Mouse (Mus musculus) neural tube, embryonic 12.5 days (tissue): ENCODE measurements around the gene Hist1h3h. TPM values are rescaled to one million over a fixed set of nuclear protein-coding genes. Genes with fewer than 3 reads are reported as not detected.
"Not testable (repeated sequence)": the region's sequence is repeated elsewhere in the genome, so short reads cannot be mapped to it uniquely, and the experiment has no call there.

ENCODE experiments used
- ATAC-seq: fragments of 200-750 bp; cut with Nextera tagmentation; 2 replicates; pipeline ENCODE4 v1.8.0; 2017; ENCODE audit warnings: low read depth, mild to moderate bottlenecking, moderate TSS enrichment, moderate library complexity; ENCODE audit not compliant: low FRiP score
- H3K27ac ChIP-seq: fragments of 300-500 bp; sonication (generic); 2 replicates; pipeline ENCODE4 v1.5.1; 2016
- H3K27me3 ChIP-seq: fragments of 300-500 bp; sonication (generic); replicated peaks from 2 replicates; pipeline ENCODE4 v1.6.1; 2016; ENCODE audit warnings: mild to moderate bottlenecking
- H3K36me3 ChIP-seq: fragments of 300-500 bp; sonication (generic); 2 replicates; pipeline ENCODE4 v1.6.1; 2016; ENCODE audit warnings: mild to moderate bottlenecking
- H3K4me1 ChIP-seq: fragments of 300-500 bp; sonication (generic); 2 replicates; pipeline ENCODE4 v1.6.1; 2016
- H3K4me2 ChIP-seq: fragments of 300-500 bp; sonication (generic); replicated peaks from 2 replicates; pipeline ENCODE4 v1.6.1; 2016; ENCODE audit warnings: mild to moderate bottlenecking
- H3K4me3 ChIP-seq: fragments of 300-500 bp; sonication (generic); 2 replicates; pipeline ENCODE4 v1.5.1; 2016
- H3K9ac ChIP-seq: fragments of 300-500 bp; sonication (generic); 2 replicates; pipeline ENCODE4 v1.6.1; 2016; ENCODE audit warnings: mild to moderate bottlenecking
- H3K9me3 ChIP-seq: fragments of 300-500 bp; sonication (generic); 2 replicates; pipeline ENCODE4 v1.6.1; 2016; ENCODE audit warnings: mild to moderate bottlenecking
- WGBS: fragments of 180-500 bp; shearing (Covaris S2); methylation state at CpG from one replicate; pipeline ENCODE4 v1.1.7; 2016; 5-methylcytosine and 5-hydroxymethylcytosine counted together
- polyA plus RNA-seq: library from polyadenylated mRNA; unstranded; fragments of >200 nt; fragmentation: Nextera tagmentation; extraction: Ambion mirVana; gene quantifications from 2 replicates; pipeline ENCODE4 v1.2.1, GENCODE M21; 2016

The Hist1h3h gene
- polyA plus RNA-seq, result 14.0 and 17.0 TPM in 2 replicates

DNA sequence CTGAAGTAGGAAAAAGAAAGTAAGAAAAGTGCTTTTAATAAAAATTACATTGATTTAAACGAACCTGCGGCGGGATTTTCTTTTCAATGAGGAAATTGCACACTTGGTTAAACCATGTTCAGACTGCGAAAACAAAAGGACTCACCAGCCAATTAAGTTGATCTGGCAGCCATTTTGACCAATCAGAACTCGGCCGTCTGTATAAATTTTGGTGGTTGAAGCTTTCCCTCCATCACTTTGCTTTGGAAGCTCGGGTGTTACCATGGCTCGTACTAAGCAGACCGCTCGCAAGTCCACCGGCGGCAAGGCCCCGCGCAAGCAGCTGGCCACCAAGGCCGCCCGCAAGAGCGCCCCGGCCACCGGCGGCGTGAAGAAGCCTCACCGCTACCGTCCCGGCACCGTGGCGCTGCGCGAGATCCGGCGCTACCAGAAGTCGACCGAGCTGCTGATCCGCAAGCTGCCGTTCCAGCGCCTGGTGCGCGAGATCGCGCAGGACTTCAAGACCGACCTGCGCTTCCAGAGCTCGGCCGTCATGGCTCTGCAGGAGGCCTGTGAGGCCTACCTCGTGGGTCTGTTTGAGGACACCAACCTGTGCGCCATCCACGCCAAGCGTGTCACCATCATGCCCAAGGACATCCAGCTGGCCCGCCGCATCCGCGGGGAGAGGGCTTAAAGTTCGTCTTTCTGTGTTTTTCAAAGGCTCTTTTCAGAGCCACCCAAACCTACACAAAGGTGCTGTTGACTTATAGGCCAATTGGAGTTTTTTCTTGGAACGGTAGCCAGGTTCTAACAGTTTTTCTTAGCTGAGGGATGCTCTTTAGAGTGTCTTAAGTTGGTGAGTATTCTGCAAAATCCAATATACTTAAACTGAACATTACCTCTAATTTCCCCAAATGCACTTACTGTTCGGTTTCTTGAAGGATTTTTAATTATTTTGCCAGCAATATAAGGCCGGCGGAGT, at the start of gene Hist1h3h:
Gene Hist1h3h, plus strand, starts transcription at position 263 of the 961 bp plus-strand sequence.
- ATAC-seq, result peak; percentile 45
- WGBS, result under 1% methylated on average over 28 of the region's 56 CpGs
- H3K9ac ChIP-seq, result peak within 1 kb of the TSS; percentile 70
- peak within 1 kb of the TSS; percentile 74 for H3K4me2 ChIP-seq
- H3K27me3 ChIP-seq, H3K36me3 ChIP-seq, H3K9me3 ChIP-seq: not testable (repeated sequence)
- H3K4me1 ChIP-seq, result peaks cover 22% of the 10 kb centered on the region
- peak within 1 kb of the TSS; percentile 44 for H3K4me3 ChIP-seq
- peak within 1 kb of the TSS; percentile 88 for H3K27ac ChIP-seq

DNA sequence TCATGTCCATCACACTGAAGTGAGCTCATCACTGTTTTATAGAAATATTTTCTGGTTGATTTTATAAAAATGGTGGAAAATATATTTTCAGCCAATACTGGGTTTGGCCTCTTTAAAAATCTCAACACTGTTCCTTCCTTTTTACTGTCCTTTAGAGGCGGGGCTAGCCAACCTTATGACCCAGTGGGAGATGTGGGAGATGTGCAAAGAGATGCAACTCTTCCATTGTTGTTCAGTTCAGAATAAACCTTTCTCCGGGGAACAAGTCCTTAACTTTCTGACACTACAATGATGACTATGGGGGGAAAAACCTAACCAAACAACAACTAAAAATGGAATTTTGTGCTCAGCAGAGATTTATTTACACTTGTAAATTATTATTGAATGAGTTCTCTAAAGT, 40.2 kb upstream of the Hist1h3h start, which contains the start of gene Olfr1360:
Gene Olfr1360, minus strand, starts transcription at position 101 of the 400 bp plus-strand sequence.
- Histone ChIP-seq H3K9ac (no peak within 1 kb of the TSS), H3K27me3 (no peaks in the 10 kb centered on the region), H3K4me2 (no peak within 1 kb of the TSS), H3K4me1 (no peaks in the 10 kb centered on the region), H3K4me3 (no peak within 1 kb of the TSS), H3K36me3 (no peaks in the 10 kb centered on the region), H3K27ac (no peak within 1 kb of the TSS), H3K9me3 (no peaks in the 10 kb centered on the region)
- ATAC-seq, result no peak
- WGBS, result 75% methylated on average over 2 of the region's 2 CpGs

DNA sequence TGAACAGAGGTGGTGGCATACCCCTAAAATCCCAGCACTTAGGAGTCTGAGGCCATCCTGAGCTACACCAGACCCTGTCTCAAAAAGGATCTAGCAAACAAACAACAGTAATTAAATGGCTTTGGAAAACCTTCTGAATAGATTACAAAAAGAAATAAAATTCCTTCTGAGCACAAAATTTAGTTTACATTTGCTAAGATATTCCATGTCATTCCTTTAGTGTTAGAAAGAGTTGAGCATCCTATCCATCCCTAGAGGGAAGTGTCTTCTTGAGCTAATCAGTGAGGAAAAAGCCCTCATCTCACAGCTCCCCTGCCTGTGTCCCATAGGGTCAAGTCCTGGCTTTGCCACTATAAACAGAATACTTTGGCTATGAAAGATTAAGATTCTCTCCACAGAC, 19.6 kb upstream of the Hist1h3h start, which contains the start of gene Olfr1359:
Gene Olfr1359, plus strand, starts transcription at position 301 of the 400 bp plus-strand sequence.
- no peak for ATAC-seq
- H3K9ac ChIP-seq, result no peak within 1 kb of the TSS
- no peaks in the 10 kb centered on the region for H3K36me3 ChIP-seq
- no peak within 1 kb of the TSS for H3K4me2 ChIP-seq
- H3K4me3 ChIP-seq, result no peak within 1 kb of the TSS
- no peaks in the 10 kb centered on the region for H3K4me1 ChIP-seq
- H3K9me3 ChIP-seq, result no peaks in the 10 kb centered on the region
- H3K27me3 ChIP-seq, result no peaks in the 10 kb centered on the region
- no peak within 1 kb of the TSS for H3K27ac ChIP-seq

DNA sequence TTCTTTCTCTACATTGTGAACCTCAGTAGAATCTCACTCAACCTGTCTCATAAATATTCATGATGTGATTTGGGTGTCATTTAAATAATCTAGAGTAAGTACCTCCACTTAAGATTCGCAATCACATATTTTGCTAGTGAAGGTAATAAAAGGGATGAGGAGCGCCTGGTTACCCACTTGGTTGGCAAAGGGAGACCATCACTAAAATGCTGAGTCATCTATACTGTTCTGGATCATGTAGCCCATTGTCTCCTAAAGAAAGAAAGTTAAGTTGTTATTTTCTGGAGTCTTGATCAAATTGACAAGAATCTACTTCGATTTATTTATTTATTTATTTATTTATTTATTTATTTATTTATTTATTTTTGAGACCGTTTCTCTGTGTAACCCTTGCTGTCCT, 10.8 kb upstream of the Hist1h3h start:
- Histone ChIP-seq H3K4me3 (no peak overlapping the region), H3K36me3 (no peaks in the 10 kb centered on the region), H3K27ac (no peak overlapping the region), H3K4me1 (no peaks in the 10 kb centered on the region; the same call in 1 of the 2 replicates), H3K27me3 (no peaks in the 10 kb centered on the region), H3K4me2 (no peak overlapping the region), H3K9me3 (no peaks in the 10 kb centered on the region), H3K9ac (no peak overlapping the region)
- ATAC-seq, result no peak
- WGBS, result 80% methylated on average over 4 of the region's 4 CpGs

DNA sequence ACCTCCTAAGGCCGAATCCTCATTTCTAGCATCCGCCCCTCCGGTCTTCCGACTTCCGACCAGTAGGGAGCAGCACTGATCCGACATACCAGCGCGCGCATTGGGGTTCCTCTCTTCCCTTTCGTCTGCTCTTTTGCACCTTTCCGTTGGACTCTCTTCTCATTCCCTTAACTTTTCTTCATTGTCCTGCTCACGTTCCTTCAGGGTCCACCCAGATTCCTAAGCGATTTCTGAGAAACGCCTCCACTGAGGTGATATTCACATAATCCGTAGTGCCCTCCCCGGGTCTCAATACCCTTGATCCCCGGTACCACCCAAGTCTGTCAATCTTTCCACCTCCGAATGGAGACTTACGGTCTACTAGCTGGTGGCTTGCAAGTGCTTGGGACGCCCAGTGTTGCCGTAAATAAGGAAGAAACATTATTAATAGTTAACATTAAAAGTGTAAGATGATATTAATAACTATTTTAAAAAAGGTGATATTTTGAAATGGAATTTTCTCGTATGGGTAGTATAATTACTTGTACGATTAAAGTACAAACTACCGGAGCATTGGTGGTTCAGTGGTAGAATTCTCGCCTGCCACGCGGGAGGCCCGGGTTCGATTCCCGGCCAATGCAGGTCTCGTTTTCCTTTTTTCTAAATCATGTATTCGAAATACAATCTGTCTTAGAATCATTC, 7.3 kb upstream of the Hist1h3h start:
- ATAC-seq, result peak; percentile 78
- no peaks in the 10 kb centered on the region for H3K9me3 ChIP-seq
- no peaks in the 10 kb centered on the region for H3K36me3 ChIP-seq
- peaks cover 4% of the 10 kb centered on the region for H3K4me1 ChIP-seq
- H3K9ac ChIP-seq, result peak overlapping the region; percentile 27; the same call in 1 of the 2 replicates
- H3K27me3 ChIP-seq, result no peaks in the 10 kb centered on the region
- WGBS, result under 1% methylated on average over 32 of the region's 32 CpGs
- peak overlapping the region; percentile 40 for H3K4me2 ChIP-seq
- peak overlapping the region; percentile 48 for H3K4me3 ChIP-seq
- H3K27ac ChIP-seq, result no peak overlapping the region

DNA sequence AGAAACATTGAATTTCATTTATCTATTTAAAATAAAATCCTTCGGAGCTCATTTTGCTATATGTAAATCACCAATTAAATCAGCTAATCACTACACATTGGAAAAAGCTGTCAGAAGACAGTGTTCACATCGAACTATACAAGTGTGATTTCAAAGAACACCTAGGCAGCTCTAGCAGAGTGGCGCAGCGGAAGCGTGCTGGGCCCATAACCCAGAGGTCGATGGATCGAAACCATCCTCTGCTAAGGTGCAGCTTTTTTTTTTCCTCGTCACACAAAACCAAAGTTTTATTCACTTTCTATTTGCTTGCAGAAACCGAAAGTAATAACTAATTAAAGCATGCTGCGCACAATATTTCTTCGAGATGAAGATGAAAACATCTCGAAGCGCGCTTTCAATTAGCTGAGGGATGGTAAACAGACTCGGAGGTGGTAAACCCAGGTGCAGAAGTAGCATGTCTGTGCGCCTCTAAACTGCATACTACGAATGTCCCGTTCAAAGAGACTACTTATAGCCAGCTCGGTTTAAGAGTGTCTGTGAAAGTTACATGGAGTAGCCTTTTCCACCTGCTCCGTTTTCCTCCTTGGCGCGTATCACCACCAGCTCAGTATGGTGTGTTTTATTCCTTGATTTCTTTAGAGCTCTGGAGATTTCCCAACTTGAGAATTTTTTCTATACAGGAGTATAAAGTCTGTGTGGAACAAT, 6.5 kb upstream of the Hist1h3h start:
- peaks cover 8% of the 10 kb centered on the region for H3K4me1 ChIP-seq
- H3K4me2 ChIP-seq, result peak overlapping the region; percentile 64
- H3K36me3 ChIP-seq, result no peaks in the 10 kb centered on the region
- H3K27ac ChIP-seq, result no peak overlapping the region
- H3K27me3 ChIP-seq, result no peaks in the 10 kb centered on the region
- peak overlapping the region; percentile 35 for H3K4me3 ChIP-seq
- no peaks in the 10 kb centered on the region for H3K9me3 ChIP-seq
- H3K9ac ChIP-seq, result no peak overlapping the region; the same call in 1 of the 2 replicates
- WGBS, result 1% methylated on average over 22 of the region's 22 CpGs
- ATAC-seq, result peak; percentile 77

DNA sequence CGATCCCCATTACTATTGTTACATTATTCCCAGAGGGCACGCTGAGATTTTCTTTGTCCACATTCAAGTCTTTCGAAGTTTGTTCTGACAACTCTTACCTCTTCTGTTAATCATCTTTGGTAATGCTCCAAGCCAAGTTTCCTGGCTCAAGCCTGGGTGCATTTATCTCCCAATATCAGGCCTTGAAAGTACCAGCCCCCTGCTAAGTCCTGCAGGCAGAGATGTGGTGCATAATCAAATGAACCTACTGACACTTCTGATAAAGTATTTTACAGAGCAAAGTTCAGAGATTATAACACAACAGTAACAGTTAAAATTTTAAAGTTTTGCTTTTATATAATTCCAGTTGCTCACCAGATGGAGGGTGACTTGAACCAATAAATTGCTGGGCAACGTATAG, 5.8 kb upstream of the Hist1h3h start:
- Histone ChIP-seq H3K36me3 (no peaks in the 10 kb centered on the region), H3K4me1 (peaks cover 8% of the 10 kb centered on the region), H3K4me3 (peak overlapping the region; percentile 35; the same call in 1 of the 2 replicates), H3K9ac (no peak overlapping the region), H3K27me3 (no peaks in the 10 kb centered on the region), H3K9me3 (no peaks in the 10 kb centered on the region), H3K27ac (no peak overlapping the region), H3K4me2 (peak overlapping the region; percentile 64)
- ATAC-seq, result no peak
- WGBS, result 26% methylated on average over 4 of the region's 4 CpGs

DNA sequence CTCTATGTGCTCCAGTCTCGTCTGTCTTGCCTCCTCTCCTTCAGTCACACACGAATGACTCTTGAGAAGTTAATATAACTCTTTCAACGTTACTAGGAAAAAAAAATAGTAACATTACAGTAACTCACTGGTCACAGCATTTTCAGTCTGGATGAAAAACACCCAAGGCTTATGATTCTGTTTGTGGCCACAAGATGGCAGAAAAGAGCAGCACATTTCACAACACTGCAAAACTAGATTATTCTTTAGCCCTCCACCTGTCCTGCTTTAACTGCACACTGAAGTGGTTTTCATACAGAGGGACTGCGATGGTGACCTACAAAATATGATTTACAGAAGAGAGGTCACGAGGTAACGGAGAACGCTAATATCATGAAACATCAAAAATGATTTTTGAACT, 2.7 kb upstream of the Hist1h3h start:
- H3K4me2 ChIP-seq, result peak overlapping the region; percentile 74
- WGBS, result 3% methylated on average over 7 of the region's 7 CpGs
- no peak for ATAC-seq
- no peak overlapping the region for H3K4me3 ChIP-seq
- no peaks in the 10 kb centered on the region for H3K27me3 ChIP-seq
- H3K9me3 ChIP-seq, result no peaks in the 10 kb centered on the region
- no peak overlapping the region for H3K27ac ChIP-seq
- H3K9ac ChIP-seq, result peak overlapping the region; percentile 57
- peaks cover 16% of the 10 kb centered on the region for H3K4me1 ChIP-seq
- H3K36me3 ChIP-seq, result no peaks in the 10 kb centered on the region

DNA sequence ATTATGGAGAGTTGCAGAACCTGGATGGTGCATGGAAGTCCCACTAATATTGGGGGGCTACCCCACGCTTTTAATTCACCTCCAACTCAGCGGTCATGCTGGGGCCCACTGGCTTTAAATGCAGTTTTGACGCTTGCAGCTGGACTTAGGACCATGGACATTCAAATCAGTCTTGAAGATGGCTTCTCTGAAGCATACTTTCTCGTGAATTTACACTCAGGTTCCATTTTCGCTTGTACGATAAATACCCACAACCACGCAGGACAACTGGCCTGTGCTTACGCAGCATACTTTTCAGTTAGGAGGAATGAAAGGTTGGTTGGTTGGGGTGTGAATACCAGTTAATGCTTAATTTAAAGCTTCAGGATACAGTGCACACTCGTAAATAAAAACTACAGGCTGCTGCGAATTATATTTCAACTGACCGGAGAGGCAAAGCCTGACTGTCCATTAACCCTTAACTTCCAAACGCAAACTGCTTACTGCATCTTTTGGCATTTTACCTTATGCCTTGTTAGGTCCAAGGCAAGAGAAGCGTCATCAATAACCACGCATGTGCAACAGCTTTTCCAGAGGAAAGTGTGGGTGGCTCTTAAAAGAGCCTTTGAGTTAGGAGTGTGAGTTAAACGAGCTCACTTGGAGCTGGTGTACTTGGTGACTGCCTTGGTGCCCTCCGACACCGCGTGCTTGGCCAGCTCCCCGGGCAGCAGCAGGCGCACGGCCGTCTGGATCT, 2.2 kb upstream of the Hist1h3h start:
- H3K4me2 ChIP-seq, result peak overlapping the region; percentile 74
- WGBS, result under 1% methylated on average over 22 of the region's 22 CpGs
- H3K27me3 ChIP-seq, result no peaks in the 10 kb centered on the region
- H3K27ac ChIP-seq, result 0 out of 2 replicates have a peak overlapping the region, but pooled peaks have one; percentile 57
- no peaks in the 10 kb centered on the region for H3K9me3 ChIP-seq
- H3K4me3 ChIP-seq, result peak overlapping the region; percentile 30
- ATAC-seq, result 0 out of 2 replicates have a peak, but pooled peaks have one; percentile 2
- no peaks in the 10 kb centered on the region for H3K36me3 ChIP-seq
- H3K4me1 ChIP-seq, result peaks cover 16% of the 10 kb centered on the region
- peak overlapping the region; percentile 57 for H3K9ac ChIP-seq

DNA sequence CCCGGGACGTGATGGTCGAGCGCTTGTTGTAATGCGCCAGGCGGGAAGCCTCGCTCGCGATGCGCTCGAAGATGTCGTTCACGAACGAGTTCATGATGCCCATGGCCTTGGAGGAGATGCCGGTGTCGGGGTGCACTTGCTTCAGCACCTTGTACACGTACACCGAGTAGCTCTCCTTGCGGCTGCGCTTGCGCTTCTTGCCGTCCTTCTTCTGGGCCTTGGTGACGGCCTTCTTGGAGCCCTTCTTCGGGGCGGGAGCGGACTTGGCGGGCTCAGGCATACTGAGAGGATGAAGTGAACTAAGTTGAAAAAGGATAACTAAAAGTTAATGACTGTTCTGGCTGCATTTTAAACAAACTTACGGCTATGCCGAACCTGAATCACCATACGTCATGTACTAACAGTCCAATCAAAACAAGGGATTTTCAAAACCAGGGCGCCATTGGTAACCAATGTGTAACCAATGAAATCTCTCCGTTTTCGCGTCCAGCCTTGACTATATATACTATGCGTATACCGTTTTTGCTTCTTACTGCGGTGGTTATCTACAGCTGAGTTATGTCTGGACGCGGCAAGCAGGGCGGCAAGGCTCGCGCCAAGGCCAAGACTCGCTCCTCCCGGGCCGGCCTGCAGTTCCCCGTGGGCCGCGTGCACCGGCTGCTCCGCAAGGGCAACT, 1.5 kb upstream of the Hist1h3h start, which contains the start of the genes Hist1h2bl and Hist1h2ai:
Gene Hist1h2bl, minus strand, starts transcription at position 280 of the 676 bp plus-strand sequence.
Gene Hist1h2ai, plus strand, starts transcription at position 559 of the 676 bp plus-strand sequence.
- not testable (repeated sequence) for H3K36me3 ChIP-seq, H3K27me3 ChIP-seq, H3K9me3 ChIP-seq
- Histone ChIP-seq H3K4me1 (peaks cover 19% of the 10 kb centered on the region), H3K9ac (peak within 1 kb of the TSS; percentile 69), H3K4me3 (peak within 1 kb of the TSS; percentile 44), H3K4me2 (peak within 1 kb of the TSS; percentile 74), H3K27ac (peak within 1 kb of the TSS; percentile 88)
- peak; percentile 91 for ATAC-seq
- under 1% methylated on average over 38 of the region's 50 CpGs for WGBS
